Mouse (Mus musculus): ENCODE results near the gene Axdnd1.

DNA sequence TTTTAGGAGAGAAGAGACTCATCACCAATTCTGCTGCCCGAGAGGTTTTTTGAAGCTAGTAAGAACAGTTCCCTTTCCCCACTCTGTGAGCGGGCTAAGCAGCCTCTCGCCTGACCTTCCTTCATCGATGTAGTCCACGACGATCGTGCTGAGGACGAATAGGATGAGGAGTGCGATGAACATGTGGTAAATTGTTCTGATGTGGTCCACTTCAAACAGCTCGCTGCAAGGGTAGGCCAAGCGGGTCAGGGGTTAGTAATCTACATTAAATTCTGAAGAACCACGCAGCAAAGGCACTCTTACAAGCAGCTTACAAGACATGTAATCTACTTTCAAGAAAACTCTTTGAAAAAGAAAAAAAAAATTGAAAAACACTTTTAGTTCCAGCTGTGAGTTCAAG is 21.3 kb upstream of the Axdnd1 start:
- TF ChIP-seq POLR2A (IDR thresholded peaks at IDR 0.05; ENCODE audit: insufficient read length, low read depth) (no peak), MAX (IDR thresholded peaks at IDR 0.05; ENCODE audit: low read depth) (no peak), POLR2AphosphoS2 (IDR thresholded peaks at IDR 0.05; ENCODE audit: insufficient read length, low read depth) (no peak)

Data from myocyte (in vitro differentiated cells).